Comparison of ENCODE assay signal across 9 mouse cellular contexts in genomic region chr16:78101415-78102326, GRCm38 (mm10).
DNase-seq lines count a peak whose midpoint lies in the region; ATAC-seq and TF ChIP-seq lines count a peak whose summit lies in the region.
"Had no signal": no experiment of that assay in that cellular context is flagged by ENCODE, and none has a peak within 500 bp of the region (broad histone marks: within the 10 kb centered on the region; RNA-seq: fewer than 3 reads in every experiment).

No protein-coding gene starts in this region.

- TF ChIP-seq EP300 in liver, postnatal 0 days (IDR thresholded peaks at IDR 0.05; ENCODE audit: low read depth) = no peak

- no peak for TF ChIP-seq CTCF in liver, postnatal 0 days (IDR thresholded peaks at IDR 0.05; ENCODE audit: low read depth)

- WGBS in liver, postnatal 0 days (ENCODE audit: insufficient replicate concordance) = 69% methylated on average over 14 of the region's 14 CpGs
- WGBS in limb, embryonic 13.5 days = 28% methylated on average over 14 of the region's 14 CpGs

- no peak overlapping the region for H3K4me2 ChIP-seq in liver, postnatal 0 days (ENCODE audit: low read depth, low read length)
- H3K4me2 ChIP-seq in limb, embryonic 13.5 days (replicated peaks) = peak overlapping the region; percentile 49

- H3K4me1 ChIP-seq in liver, postnatal 0 days (ENCODE audit: insufficient read depth) = no peaks in the 10 kb centered on the region
- peaks cover 21% of the 10 kb centered on the region for H3K4me1 ChIP-seq in limb, embryonic 13.5 days

- no peak overlapping the region for H3K9ac ChIP-seq in liver, postnatal 0 days (replicated peaks)
- no peak overlapping the region for H3K9ac ChIP-seq in limb, embryonic 13.5 days

- peak; percentile 12 for DNase-seq in liver
- DNase-seq in liver, postnatal 0 days = no peak
- peak; percentile 23 for DNase-seq in gastrocnemius, postnatal 10 days
- DNase-seq in skeletal muscle tissue, adult 2 months (ENCODE audit: low read depth, low spot score) = peak; percentile 73
- no peak for DNase-seq in spleen, postnatal 10 days (ENCODE audit: low spot score in 2 of 2)
- no peak for DNase-seq in thymus, postnatal 0 days (ENCODE audit: low spot score)
- DNase-seq in thymus, postnatal 25 days = no peak

- H3K4me3 ChIP-seq in liver, postnatal 0 days (ENCODE audit: low read depth, low read length) = no peak overlapping the region
- H3K4me3 ChIP-seq in limb, embryonic 13.5 days = no peak overlapping the region
- H3K4me3 ChIP-seq: erythroblast, embryonic 14.5 days had no signal

- no peaks in the 10 kb centered on the region for H3K9me3 ChIP-seq in liver, postnatal 0 days (ENCODE audit: low read length)
- H3K9me3 ChIP-seq in limb, embryonic 13.5 days = no peaks in the 10 kb centered on the region

- ATAC-seq in liver, postnatal 0 days = no peak
- ATAC-seq in limb, embryonic 13.5 days (ENCODE audit: low FRiP score, low read depth) = peak; percentile 77; the same call in 1 of the 2 replicates

- H3K27ac ChIP-seq in liver, postnatal 0 days (ENCODE audit: low read depth) = no peak overlapping the region
- H3K27ac ChIP-seq in limb, embryonic 13.5 days = peak overlapping the region; percentile 45; the same call in 1 of the 2 replicates

- no peaks in the 10 kb centered on the region for H3K27me3 ChIP-seq in liver, postnatal 0 days (ENCODE audit: insufficient read depth, low read length)
- H3K27me3 ChIP-seq in limb, embryonic 13.5 days = no peaks in the 10 kb centered on the region

- no peaks in the 10 kb centered on the region for H3K36me3 ChIP-seq in liver, postnatal 0 days (replicated peaks; ENCODE audit: insufficient read depth, low read length)
- no peaks in the 10 kb centered on the region for H3K36me3 ChIP-seq in limb, embryonic 13.5 days

Comparison
In these comparisons a context has a peak if more than half of its experiments do, and no peak if none do; other contexts are left out.
1. DNase-seq: peak in liver (single experiment), gastrocnemius, postnatal 10 days (single experiment) and skeletal muscle tissue, adult 2 months (single experiment); none in liver, postnatal 0 days (single experiment), spleen, postnatal 10 days (0 of 2), thymus, postnatal 0 days (single experiment) and thymus, postnatal 25 days (single experiment).